Mouse (Mus musculus) gastrocnemius, adult 18-20 months (tissue): ENCODE measurements around the gene Tspear. TPM values are rescaled to one million over a fixed set of nuclear protein-coding genes. Genes with fewer than 3 reads are reported as not detected.
"Not testable (repeated sequence)": the region's sequence is repeated elsewhere in the genome, so short reads cannot be mapped to it uniquely, and the experiment has no call there.

ENCODE experiments used
- DNase-seq: peaks from one replicate; pipeline ENCODE4 v3.0.0; 2021; ENCODE audit warnings: low spot score
- total RNA-seq, 2 experiments: library from RNA; stranded (reverse); gene quantifications; 2 replicates each; pipeline ENCODE4 v1.2.3; 2021

Tspear gene
- total RNA-seq, 2 experiments from 2014 or later: not detected

DNA sequence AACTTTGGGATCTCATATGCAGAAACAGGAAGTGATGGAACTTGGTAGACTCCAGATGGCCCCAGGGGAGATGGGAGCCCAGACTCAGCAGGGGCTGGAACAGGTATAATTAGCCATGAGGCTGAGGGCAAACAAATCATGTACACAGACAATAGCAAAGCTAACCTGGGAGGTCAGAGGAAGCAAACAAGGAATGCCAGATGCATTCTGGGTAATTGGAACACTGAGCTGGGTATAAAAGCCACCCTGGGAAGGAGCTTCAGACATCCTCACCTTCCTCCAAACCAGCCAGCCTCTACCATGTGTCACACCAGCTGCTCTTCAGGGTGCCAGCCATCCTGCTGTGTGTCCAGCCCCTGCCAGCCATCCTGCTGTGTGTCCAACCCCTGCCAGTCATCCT, 24.8 kb downstream of the Tspear start, which contains the start of gene Gm10024:
Gm10024 (plus strand) TSS at position 301 of the 400 bp plus-strand sequence.
- DNase-seq: not testable (repeated sequence)

GRCm38 (mm10) chr10:77713734-77714133, 27.4 kb downstream of the Tspear start:
- DNase-seq: no peak

GRCm38 (mm10) chr10:77715507-77715906, 29.1 kb downstream of the Tspear start, which contains the start of gene Gm10142:
Gene Gm10142, plus strand, starts transcription at chr10:77715807.
- DNase-seq: no peak

GRCm38 (mm10) chr10:77720299-77720698, 33.9 kb downstream of the Tspear start, which contains the start of gene Krtap12-1:
Gene Krtap12-1, plus strand, starts transcription at chr10:77720599.
- not testable (repeated sequence) for DNase-seq

- DNase-seq: no peak
Measured at GRCm38 (mm10) chr10:77724855-77725254, 38.5 kb downstream of the Tspear start.

GRCm38 (mm10) chr10:77726186-77726585, 39.8 kb downstream of the Tspear start, which contains the start of gene Gm10100:
Gene Gm10100, plus strand, starts transcription at chr10:77726486.
- DNase-seq: no peak

GRCm38 (mm10) chr10:77728280-77728679, 41.9 kb downstream of the Tspear start:
- DNase-seq: no peak

- DNase-seq: no peak
Measured at GRCm38 (mm10) chr10:77729241-77729640, 42.9 kb downstream of the Tspear start.

GRCm38 (mm10) chr10:77735928-77736327, 49.6 kb downstream of the Tspear start:
- no peak for DNase-seq

DNA sequence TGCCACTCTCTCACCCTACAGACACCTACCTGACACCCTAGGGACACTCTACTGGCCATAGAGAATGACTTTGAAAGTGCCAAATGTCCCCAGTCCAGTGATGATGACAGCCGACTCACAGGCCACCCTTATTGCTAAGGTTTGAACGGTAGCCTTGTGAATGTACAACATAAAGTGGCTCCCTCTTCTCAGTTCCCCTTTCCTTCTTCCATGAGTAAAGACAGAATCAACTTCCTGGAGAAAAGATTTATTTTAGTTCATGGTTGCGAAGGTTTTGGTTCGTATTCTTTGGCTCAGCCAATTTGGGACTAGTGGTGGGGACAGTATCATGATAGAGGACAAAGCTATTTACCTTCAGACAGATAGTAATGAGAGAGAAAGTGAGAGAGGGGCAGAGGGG, 52.6 kb downstream of the Tspear start:
- DNase-seq: no peak

GRCm38 (mm10) chr10:77741924-77742688, 55.7 kb downstream of the Tspear start, which contains the start of gene Gm18596:
Gene Gm18596, minus strand, starts transcription at chr10:77742638.
- DNase-seq: not testable (repeated sequence)

DNA sequence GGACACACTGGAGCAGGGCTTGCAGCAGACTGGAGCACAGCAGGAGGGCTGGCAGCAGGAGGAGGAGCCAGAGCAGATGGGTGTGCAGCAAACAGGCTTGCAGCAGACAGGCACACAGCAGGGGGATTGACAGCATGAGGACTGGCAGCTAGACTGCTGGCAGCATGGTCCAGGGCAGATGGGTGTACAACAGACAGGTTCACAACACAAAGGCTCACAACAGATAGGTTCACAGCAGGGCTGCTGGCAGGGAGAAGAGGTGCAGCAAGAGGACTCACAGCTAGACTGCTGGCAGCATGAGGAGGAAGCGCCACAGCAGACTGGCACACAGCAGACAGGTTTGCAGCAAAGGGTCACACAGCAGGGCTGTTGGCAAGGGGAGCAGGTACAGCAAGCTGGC, 64.3 kb downstream of the Tspear start:
- not testable (repeated sequence) for DNase-seq

DNA sequence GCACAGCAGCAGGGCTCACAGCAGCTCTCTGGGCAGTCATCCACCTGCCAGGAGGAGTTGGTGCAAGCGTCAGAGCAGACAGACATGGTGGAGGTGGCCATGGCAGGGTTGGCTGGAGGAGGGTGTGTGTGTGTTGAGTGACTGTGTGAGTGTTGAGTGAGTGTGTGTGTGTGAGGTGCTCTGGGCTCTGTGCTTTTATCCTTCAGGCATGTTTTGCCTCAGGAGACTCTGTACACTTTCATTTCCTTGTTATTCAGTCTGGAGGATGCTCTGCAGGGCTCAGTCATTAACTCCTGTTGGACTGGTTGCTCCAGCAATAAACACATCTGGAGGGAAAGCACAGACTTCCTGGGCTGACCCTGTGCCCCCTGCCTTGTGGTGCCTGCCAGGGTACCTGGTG, 64.9 kb downstream of the Tspear start, which contains the start of gene Gm9736:
Gm9736 (minus strand) TSS at position 101 of the 400 bp plus-strand sequence.
- DNase-seq: not testable (repeated sequence)

DNA sequence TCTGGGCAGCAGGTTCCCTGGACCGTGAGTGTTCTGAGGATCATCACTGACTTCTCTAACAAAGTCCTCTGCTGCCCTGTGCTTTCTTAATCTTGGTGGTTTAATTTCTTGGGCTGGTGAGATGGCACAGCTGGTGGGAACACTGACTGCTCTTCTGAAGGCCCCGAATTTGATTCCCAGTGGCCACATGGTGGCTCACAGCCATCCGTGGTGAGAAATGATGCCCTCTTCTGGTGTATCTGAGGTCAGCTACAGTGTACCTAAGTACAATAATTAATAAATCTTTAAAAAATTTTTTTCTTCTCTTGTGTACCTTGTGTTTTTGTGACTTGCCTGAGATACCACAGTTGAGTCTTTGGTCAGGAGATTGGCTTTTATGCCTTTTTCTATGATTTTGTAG, 65.9 kb downstream of the Tspear start:
- DNase-seq: not testable (repeated sequence)

GRCm38 (mm10) chr10:77753448-77753847, 67.1 kb downstream of the Tspear start:
- DNase-seq: no peak

- not testable (repeated sequence) for DNase-seq
Measured at GRCm38 (mm10) chr10:77759582-77759981, 73.2 kb downstream of the Tspear start, which contains the start of gene Gm3233. Gene Gm3233, minus strand, starts transcription at chr10:77759682.

DNA sequence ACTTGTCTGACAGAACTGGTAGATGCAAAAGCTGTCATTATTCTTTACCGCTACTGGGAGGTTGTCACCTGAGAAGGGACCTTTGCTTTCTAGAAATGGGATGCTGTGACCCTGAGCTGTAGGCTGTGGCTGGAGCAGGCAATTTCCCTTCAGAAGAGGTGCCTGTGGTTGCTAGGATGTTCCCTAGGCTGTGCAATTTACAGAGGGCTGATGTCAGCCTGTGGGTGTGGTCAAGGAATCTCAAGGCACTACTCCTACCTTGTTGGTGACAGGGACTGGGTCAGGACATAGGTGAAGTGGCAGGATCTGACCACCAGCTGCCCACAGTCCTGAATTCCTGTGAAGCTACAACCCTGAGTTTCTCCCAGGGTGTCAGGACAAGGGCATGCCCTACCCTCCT, 83.4 kb downstream of the Tspear start:
- DNase-seq: no peak

GRCm38 (mm10) chr10:77771225-77771624, 84.9 kb downstream of the Tspear start, which contains the start of gene Gm3238:
Gene Gm3238, minus strand, starts transcription at chr10:77771325.
- not testable (repeated sequence) for DNase-seq

- not testable (repeated sequence) for DNase-seq
Measured at GRCm38 (mm10) chr10:77772142-77772541, 85.8 kb downstream of the Tspear start.

DNA sequence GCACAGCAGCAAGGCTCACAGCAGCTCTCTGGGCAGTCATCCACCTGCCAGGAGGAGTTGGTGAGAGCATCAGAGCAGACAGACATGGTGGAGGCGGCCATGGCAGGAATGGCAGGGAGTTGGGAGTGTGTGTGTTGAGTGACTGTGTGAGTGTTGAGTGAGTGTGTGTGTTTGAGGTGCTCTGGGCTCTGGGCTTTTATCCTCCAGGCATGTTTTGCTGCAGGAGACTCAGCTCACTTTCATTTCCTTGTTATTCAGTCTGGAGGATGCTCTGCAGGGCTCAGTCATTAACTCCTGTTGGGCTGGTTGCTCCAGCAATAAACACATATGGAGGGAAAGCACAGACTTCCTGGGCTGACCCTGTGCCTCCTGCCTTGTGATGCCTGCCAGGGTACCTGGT, 90.5 kb downstream of the Tspear start, which contains the start of gene Gm7138:
Gm7138 (minus strand) TSS at position 101 of the 400 bp plus-strand sequence.
- not testable (repeated sequence) for DNase-seq

GRCm38 (mm10) chr10:77782442-77782841, 96.1 kb downstream of the Tspear start, which contains the start of gene Gm3250:
Gene Gm3250, minus strand, starts transcription at chr10:77782542.
- DNase-seq: not testable (repeated sequence)

DNA sequence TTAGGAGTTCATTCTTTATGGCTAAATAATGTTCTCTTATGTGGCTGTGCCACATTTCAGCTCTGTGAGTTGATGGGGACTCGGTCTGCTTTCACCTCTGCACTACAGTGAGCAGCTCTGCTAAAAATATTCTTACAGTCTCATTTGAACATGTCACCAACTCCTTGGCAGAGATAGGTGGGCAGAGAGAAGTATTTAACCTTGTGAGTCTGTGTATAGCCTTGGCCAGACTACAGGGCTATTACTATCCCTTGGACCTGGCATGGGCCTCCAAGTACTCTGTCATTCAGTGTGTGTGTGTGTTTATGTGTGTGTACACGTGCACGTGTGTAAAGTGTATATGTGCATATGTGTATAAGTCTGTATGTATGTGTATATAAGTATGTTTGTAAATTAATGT, 97.0 kb downstream of the Tspear start:
- DNase-seq: not testable (repeated sequence)
